Mouse (Mus musculus) neural tube, embryonic 14.5 days (tissue): ENCODE measurements around the gene Ugt1a8. TPM values are rescaled to one million over a fixed set of nuclear protein-coding genes. Genes with fewer than 3 reads are reported as not detected.
"Not testable (repeated sequence)": the region's sequence is repeated elsewhere in the genome, so short reads cannot be mapped to it uniquely, and the experiment has no call there.

Source experiments
- ATAC-seq: fragments of 200-750 bp; cut with Nextera tagmentation; 2 replicates; pipeline ENCODE4 v1.8.0; 2017; ENCODE audit warnings: low read depth, mild to moderate bottlenecking, moderate TSS enrichment, moderate library complexity
- H3K27ac ChIP-seq: fragments of 300-500 bp; sonication (generic); 2 replicates; pipeline ENCODE4 v1.5.1; 2014; ENCODE audit warnings: low read depth, mild to moderate bottlenecking, control low read depth, low read length, moderate library complexity, mixed read lengths
- H3K27me3 ChIP-seq: fragments of 300-500 bp; sonication (generic); 2 replicates; pipeline ENCODE4 v1.6.1; 2014; ENCODE audit warnings: low read length; ENCODE audit not compliant: control insufficient read depth, insufficient read depth
- H3K36me3 ChIP-seq: fragments of 300-500 bp; sonication (generic); 2 replicates; pipeline ENCODE4 v1.6.1; 2014; ENCODE audit warnings: low read length, mixed read lengths; ENCODE audit not compliant: control insufficient read depth, insufficient read depth
- H3K4me1 ChIP-seq: fragments of 300-500 bp; sonication (generic); 2 replicates; pipeline ENCODE4 v1.6.1; 2014; ENCODE audit warnings: low read length; ENCODE audit not compliant: control insufficient read depth, insufficient read depth
- H3K4me2 ChIP-seq: fragments of 300-500 bp; sonication (generic); 2 replicates; pipeline ENCODE4 v1.6.1; 2014; ENCODE audit warnings: mild to moderate bottlenecking, low read depth, low read length, control low read depth
- H3K4me3 ChIP-seq: fragments of 300-500 bp; sonication (generic); 2 replicates; pipeline ENCODE4 v1.5.1; 2014; ENCODE audit warnings: low read depth, low read length, control low read depth, mixed read lengths
- H3K9ac ChIP-seq: fragments of 300-500 bp; sonication (generic); replicated peaks from 2 replicates; pipeline ENCODE4 v1.6.1; 2014; ENCODE audit warnings: low read depth, mild to moderate bottlenecking, control low read depth, low read length, mixed read lengths
- H3K9me3 ChIP-seq: fragments of 300-500 bp; sonication (generic); 2 replicates; pipeline ENCODE4 v1.6.1; 2016; ENCODE audit warnings: low read length; ENCODE audit not compliant: control insufficient read depth
- WGBS: fragments of 180-500 bp; shearing (Covaris S2); extraction: QIAGEN DNeasy Blood & Tissue Kit; methylation state at CpG from one replicate; pipeline ENCODE4 v1.1.7; 2014; 5-methylcytosine and 5-hydroxymethylcytosine counted together
- polyA plus RNA-seq: library from polyadenylated mRNA; unstranded; fragments of >200 nt; fragmentation: Nextera tagmentation; extraction: Ambion mirVana; gene quantifications from 2 replicates; pipeline ENCODE4 v1.2.1, GENCODE M21; 2014

The Ugt1a8 gene
- polyA plus RNA-seq, 1 experiment from 2014 or later, result not detected

- not testable (repeated sequence) for H3K9ac ChIP-seq, H3K9me3 ChIP-seq, H3K4me2 ChIP-seq, H3K4me1 ChIP-seq, H3K4me3 ChIP-seq, H3K27ac ChIP-seq, H3K27me3 ChIP-seq, H3K36me3 ChIP-seq
- 2% methylated on average over 5 of the region's 5 CpGs for WGBS
- ATAC-seq, result peak; percentile 63; the same call in 1 of the 2 replicates
Measured at GRCm38 (mm10) chr1:88143966-88144675, 56.5 kb downstream of the Ugt1a8 start.

GRCm38 (mm10) chr1:88145278-88145677 is 57.7 kb downstream of the Ugt1a8 start:
- not testable (repeated sequence) for H3K36me3 ChIP-seq, H3K27ac ChIP-seq, H3K27me3 ChIP-seq, H3K9ac ChIP-seq, H3K4me2 ChIP-seq, ATAC-seq, H3K4me3 ChIP-seq, H3K9me3 ChIP-seq, H3K4me1 ChIP-seq
- WGBS, result 75% methylated on average over 2 of the region's 2 CpGs

- H3K4me2 ChIP-seq, H3K4me3 ChIP-seq, ATAC-seq, H3K9ac ChIP-seq, H3K36me3 ChIP-seq, H3K27me3 ChIP-seq, H3K4me1 ChIP-seq, H3K9me3 ChIP-seq, H3K27ac ChIP-seq: not testable (repeated sequence)
- 77% methylated on average over 2 of the region's 2 CpGs for WGBS
Measured at GRCm38 (mm10) chr1:88150133-88150532, 62.5 kb downstream of the Ugt1a8 start.

GRCm38 (mm10) chr1:88158430-88158829 is 70.8 kb downstream of the Ugt1a8 start:
- no peak overlapping the region for H3K4me2 ChIP-seq
- WGBS, result 87% methylated on average over 2 of the region's 2 CpGs
- no peaks in the 10 kb centered on the region for H3K4me1 ChIP-seq
- no peak overlapping the region for H3K27ac ChIP-seq
- H3K27me3 ChIP-seq, result no peaks in the 10 kb centered on the region
- no peak overlapping the region for H3K4me3 ChIP-seq
- no peak overlapping the region for H3K9ac ChIP-seq
- H3K36me3 ChIP-seq, result no peaks in the 10 kb centered on the region
- H3K9me3 ChIP-seq, result no peaks in the 10 kb centered on the region
- no peak for ATAC-seq

GRCm38 (mm10) chr1:88165711-88166110 is 78.1 kb downstream of the Ugt1a8 start, which contains the start of gene Ugt1a5:
Gene Ugt1a5 (plus strand): TSS chr1:88166012.
- 81% methylated on average over 5 of the region's 5 CpGs for WGBS
- ATAC-seq, result no peak

GRCm38 (mm10) chr1:88172190-88172589 is 84.6 kb downstream of the Ugt1a8 start:
- not testable (repeated sequence) for H3K36me3 ChIP-seq, H3K27ac ChIP-seq, H3K4me2 ChIP-seq, H3K9ac ChIP-seq, H3K4me1 ChIP-seq, H3K27me3 ChIP-seq, ATAC-seq, H3K4me3 ChIP-seq, H3K9me3 ChIP-seq
- WGBS, result 93% methylated on average over 5 of the region's 7 CpGs

More at GRCm38 (mm10) chr1:88165711-88166110, 78.1 kb downstream of the Ugt1a8 start, which contains the start of gene Ugt1a5:
- Histone ChIP-seq H3K27ac (no peak within 1 kb of the TSS), H3K4me2 (no peak within 1 kb of the TSS), H3K36me3 (no peaks in the 10 kb centered on the region), H3K4me3 (no peak within 1 kb of the TSS), H3K9ac (no peak within 1 kb of the TSS), H3K27me3 (no peaks in the 10 kb centered on the region), H3K9me3 (no peaks in the 10 kb centered on the region), H3K4me1 (no peaks in the 10 kb centered on the region)

GRCm38 (mm10) chr1:88179657-88180056 is 92.0 kb downstream of the Ugt1a8 start:
- H3K9me3 ChIP-seq, result no peaks in the 10 kb centered on the region
- H3K9ac ChIP-seq, result no peak overlapping the region
- H3K4me1 ChIP-seq, result no peaks in the 10 kb centered on the region
- 85% methylated on average over 1 of the region's 1 CpGs for WGBS
- no peak overlapping the region for H3K4me3 ChIP-seq
- no peak for ATAC-seq
- H3K27me3 ChIP-seq, result no peaks in the 10 kb centered on the region
- H3K4me2 ChIP-seq, result no peak overlapping the region
- no peak overlapping the region for H3K27ac ChIP-seq
- H3K36me3 ChIP-seq, result no peaks in the 10 kb centered on the region

- no peaks in the 10 kb centered on the region for H3K36me3 ChIP-seq
- no peaks in the 10 kb centered on the region for H3K9me3 ChIP-seq
- WGBS, result 92% methylated on average over 5 of the region's 5 CpGs
- ATAC-seq, result no peak
- H3K9ac ChIP-seq, result no peak overlapping the region
- H3K4me1 ChIP-seq, result no peaks in the 10 kb centered on the region
- no peak overlapping the region for H3K27ac ChIP-seq
- no peak overlapping the region for H3K4me2 ChIP-seq
- H3K27me3 ChIP-seq, result no peaks in the 10 kb centered on the region
- no peak overlapping the region for H3K4me3 ChIP-seq
Measured at GRCm38 (mm10) chr1:88186325-88186935, 98.8 kb downstream of the Ugt1a8 start.

GRCm38 (mm10) chr1:88192136-88192535 is 104.5 kb downstream of the Ugt1a8 start:
- no peak overlapping the region for H3K4me3 ChIP-seq
- H3K27ac ChIP-seq, result no peak overlapping the region
- no peak overlapping the region for H3K4me2 ChIP-seq
- no peaks in the 10 kb centered on the region for H3K9me3 ChIP-seq
- no peaks in the 10 kb centered on the region for H3K27me3 ChIP-seq
- H3K9ac ChIP-seq, result no peak overlapping the region
- 75% methylated on average over 3 of the region's 3 CpGs for WGBS
- H3K4me1 ChIP-seq, result no peaks in the 10 kb centered on the region
- no peak for ATAC-seq
- no peaks in the 10 kb centered on the region for H3K36me3 ChIP-seq
